Mouse (Mus musculus): Measurements from ENCODE around the gene Wt1.

Gene Wt1

DNA sequence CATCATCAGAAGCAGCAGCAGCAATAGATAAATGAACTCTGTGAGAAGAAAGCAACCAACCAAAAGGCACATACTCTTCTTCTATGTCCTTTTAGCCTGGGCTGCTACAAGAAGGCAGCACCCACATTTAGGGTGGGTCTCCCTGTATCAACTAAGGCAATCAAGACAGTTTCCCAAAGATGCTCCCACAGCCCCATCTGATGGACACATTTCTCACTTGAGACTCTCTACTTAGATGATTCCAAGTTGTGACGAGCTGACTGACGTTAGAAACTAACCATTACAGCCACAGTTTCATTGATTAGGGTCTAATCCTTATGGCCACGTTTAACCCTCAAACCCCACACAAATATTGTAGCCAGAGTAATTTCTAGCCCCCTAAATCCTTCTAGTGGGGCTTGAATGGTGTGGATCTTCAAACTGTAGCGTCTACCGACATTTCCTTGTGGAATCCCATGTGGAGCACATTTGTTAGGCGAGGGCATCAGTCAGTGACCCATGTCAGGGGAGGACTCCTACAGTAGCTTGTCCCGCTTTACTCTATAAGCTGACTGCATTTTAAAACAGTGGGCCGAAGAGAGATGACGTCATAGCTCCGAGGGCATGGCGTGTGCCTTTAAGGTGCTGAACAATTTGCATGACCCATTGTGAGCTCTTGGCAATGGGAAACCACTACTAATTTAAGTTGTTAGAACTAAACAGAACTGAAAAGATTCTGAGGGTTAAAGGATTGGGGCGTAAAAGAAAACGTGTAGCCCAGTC lies 59.6 kb downstream of the Wt1 start:
- no peak for DNase-seq (ENCODE audit: low spot score)

GRCm38 (mm10) chr2:105186591-105186990 lies 60.3 kb downstream of the Wt1 start:
- DNase-seq (ENCODE audit: low spot score): no peak

DNA sequence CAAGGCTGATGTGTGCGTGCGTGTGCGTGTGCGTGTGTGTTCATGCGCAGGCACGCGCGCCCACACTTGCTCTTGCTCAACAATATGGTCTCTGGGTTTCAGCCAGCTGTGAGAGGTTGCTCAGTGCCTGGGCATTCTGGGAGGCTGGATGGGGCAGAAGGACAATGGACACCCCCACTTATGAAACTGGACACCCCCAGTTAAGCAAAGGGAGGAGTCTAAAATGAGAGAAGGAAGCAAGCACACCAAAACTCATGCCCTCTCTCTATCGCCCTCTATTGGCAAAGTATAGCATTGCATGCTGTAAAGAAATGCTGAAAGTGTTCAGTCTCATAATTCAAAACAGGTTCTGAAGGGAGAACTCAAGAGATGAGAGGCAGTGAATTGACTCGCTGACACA lies 61.9 kb downstream of the Wt1 start:
- peak; percentile 59 for DNase-seq (ENCODE audit: low spot score)

DNA sequence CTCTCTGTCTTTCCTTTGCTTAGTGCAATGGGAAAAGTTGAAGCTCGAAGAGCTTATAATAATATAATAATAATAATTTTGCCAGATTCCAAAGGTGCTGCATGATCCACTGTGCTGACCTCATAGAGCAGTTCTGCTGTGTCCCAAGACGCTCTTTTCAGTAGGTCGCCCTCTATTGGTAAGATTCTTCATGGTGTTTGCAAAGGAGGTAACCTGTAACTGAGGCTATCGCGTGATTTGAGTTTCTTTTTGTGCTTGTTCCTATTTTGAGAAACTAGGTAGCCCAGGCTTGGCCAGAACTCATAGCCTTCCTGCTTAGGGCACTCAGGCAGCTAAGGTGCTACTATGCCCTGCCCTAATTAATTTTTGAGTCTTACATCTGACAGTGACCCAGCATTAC lies 63.0 kb downstream of the Wt1 start:
- peak; percentile 72 for DNase-seq (ENCODE audit: low spot score)

- DNase-seq (ENCODE audit: low spot score): peak; percentile 55
These were observed 73.8 kb downstream of the Wt1 start for GRCm38 (mm10) chr2:105200152-105200551.

GRCm38 (mm10) chr2:105206563-105207174 lies 80.3 kb downstream of the Wt1 start:
- DNase-seq (ENCODE audit: low spot score): peak; percentile 50

GRCm38 (mm10) chr2:105212839-105213238 lies 86.5 kb downstream of the Wt1 start:
- no peak for DNase-seq (ENCODE audit: low spot score)

DNA sequence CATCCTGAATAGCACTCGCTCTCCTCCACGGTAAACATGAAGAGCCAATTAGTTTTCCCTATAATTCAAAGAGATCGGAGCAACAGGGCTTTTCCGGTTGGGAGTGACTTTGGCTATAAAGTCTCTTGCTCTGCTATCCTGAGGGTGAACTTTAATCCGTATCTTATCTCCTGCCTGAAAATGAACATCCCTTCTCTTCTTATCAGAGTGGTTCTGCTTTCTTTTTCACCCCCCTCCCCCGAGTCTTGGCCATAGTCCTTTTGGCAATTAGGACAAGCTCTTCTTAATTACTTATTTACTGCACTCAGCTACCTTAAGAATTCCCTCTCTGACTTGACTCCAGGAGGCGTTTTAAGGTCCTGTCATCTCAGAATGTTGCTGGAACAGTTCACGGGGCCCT lies 89.6 kb downstream of the Wt1 start:
- DNase-seq (ENCODE audit: low spot score): no peak

- DNase-seq (ENCODE audit: low spot score): no peak
These were observed 92.9 kb downstream of the Wt1 start for GRCm38 (mm10) chr2:105219229-105219628.

DNA sequence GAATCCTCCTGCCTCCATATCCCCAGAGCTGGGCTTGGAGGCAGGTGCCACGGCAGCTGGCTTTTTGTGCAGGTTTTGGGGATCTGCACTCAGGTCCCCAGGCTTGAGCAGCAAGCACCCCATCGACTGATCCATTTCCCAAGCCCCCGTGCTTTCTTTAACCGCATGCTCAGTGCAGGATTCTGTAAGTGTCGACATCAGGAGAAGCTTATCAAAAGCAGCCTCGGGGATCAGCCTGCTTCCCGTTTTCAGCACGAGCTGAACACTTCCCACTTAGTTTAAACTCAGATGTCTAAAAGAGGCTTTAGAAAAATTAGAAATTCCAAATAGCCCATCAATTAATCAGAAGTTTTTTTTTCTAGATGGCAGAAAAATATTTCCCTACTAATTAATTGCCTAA lies 93.3 kb downstream of the Wt1 start:
- DNase-seq (ENCODE audit: low spot score): no peak

DNA sequence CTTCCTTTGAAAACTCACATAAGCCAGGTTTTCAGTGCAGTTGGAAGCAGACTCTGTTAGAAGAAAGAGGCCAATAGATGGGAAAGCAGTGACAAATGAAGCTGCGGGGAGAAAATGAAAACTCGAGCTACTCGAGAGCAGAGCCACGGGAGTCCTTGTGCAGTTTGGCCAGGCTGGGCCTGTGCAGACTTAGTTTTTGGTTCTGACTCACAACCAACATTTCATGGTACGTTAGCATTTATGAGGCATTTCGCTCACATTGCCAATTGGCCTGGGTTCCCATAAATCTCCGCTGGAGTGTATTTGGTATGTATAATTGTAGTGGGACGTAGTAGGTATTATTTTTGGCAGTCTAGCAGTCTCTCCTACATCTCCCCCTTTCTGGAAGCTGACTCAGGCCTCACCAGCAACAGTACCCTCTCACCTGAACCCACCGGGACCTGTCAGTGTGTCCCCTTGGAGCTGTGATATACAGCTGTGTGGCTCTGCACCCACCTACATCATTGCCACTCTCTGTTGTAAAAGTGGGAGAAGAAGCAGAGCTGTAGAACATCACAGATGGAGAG lies 94.5 kb downstream of the Wt1 start:
- DNase-seq (ENCODE audit: low spot score): no peak

Measured in embryo, embryonic 10 days (tissue).